Mouse (Mus musculus) cerebellum, adult 11-12 months (tissue): ENCODE measurements around the gene Pip5k1b.

ENCODE experiments used
- DNase-seq: peaks from one replicate; pipeline ENCODE4 v3.0.0; 2022

Pip5k1b gene

DNA sequence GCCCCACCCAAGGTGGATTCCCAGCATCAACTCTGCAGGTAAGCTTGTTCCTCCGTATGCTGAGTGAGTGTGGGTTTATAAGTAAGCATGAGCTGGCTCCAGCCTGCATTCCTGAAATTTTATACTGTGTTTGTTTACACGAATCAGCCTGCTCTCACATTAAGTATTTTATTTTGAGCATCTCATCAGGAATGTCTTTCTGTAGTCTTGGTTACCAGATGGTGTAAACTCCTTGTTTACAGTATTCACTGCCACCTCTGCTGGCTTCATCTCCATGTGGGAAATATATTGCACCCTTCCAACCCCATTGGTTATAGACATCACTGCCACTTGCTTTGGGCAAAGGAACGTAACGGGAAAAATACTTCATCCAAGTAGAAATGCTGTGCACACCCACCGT lies 262.1 kb downstream of the Pip5k1b start:
- DNase-seq: no peak

GRCm38 (mm10) chr19:24284187-24284586 lies 271.5 kb downstream of the Pip5k1b start:
- DNase-seq: no peak

GRCm38 (mm10) chr19:24281288-24281980 lies 274.2 kb downstream of the Pip5k1b start:
- DNase-seq: no peak

- peak; percentile 58 for DNase-seq
Observed at GRCm38 (mm10) chr19:24280601-24281228, 275.0 kb downstream of the Pip5k1b start, which contains the start of gene Fxn. Gene Fxn, minus strand, starts transcription at chr19:24280605.

DNA sequence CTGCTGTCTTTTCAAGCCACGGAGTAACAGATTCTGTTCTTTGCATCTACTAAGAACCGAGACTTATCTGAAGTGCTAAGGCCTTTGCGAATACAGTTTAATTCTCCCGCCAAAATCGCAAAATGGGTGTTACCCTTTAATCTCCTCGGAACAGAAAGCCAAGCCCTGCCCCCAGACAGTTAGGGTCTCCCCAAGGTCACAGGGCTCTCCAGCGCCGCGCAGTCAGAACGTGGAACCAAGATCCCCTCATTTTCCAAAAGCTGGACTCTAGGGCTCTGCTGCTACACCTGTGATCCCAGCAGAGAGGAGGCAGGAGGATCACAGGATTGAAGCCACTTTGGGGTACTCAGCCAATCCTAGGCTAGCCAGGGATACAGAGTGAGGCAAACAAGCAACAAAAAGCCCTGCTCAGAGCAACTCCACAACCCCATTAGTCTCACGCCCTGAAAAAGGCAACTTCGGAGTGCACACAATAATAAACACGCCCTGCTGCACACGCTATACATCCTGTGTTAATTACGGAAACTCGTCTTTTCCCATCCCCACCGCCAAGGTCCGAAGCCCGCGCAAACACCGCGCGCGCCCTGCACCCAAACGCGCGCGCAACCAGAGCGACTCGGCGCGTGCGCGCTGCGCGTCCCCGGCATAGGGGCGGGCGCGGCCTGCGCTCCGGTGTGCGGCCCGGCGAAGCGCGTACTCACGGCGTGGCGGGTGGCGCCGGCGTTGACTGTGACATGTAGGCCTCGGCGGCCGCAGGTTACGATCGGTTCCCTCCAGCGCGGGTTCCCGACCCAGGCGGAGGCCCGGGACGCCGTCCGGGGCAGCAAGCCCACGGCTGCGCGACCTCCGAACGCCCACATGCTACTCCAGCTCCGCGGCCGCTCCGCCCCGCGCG lies 275.7 kb downstream of the Pip5k1b start:
- DNase-seq: peak; percentile 87

GRCm38 (mm10) chr19:24278859-24279258 lies 276.8 kb downstream of the Pip5k1b start:
- peak; percentile 28 for DNase-seq

GRCm38 (mm10) chr19:24274281-24274680 lies 281.4 kb downstream of the Pip5k1b start:
- DNase-seq: no peak

DNA sequence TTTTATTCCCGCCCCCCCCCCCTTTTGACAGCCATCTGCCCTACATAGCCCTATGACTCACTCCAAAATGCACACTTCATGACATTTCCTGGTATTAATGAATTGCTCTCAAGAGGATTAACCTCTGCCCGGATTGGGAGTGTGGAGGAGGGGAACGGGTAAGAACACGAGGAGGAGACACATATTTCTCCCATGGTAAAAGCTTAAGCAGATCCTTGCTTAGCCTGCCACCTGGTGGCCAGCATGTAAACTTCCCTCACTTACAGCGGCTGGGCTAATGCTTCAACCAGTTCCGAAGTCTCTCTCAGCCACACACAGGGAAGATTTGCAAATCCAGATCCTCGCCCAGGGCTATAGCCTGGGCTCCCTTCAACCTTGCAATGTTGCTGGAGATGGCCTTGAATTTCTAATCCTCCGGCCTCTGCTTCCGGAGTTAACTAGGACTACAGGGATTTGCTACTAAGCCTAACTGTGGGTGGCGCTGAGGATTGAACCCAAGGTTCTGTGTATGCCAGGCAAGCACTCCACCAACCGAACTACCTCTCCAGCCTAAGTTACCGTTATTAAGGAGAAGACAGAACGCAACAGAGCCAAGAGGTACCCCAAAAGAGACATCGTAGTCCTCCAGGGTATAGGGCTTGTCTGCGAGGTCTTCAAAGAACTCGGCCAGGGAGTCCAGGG lies 283.8 kb downstream of the Pip5k1b start:
- DNase-seq: peak; percentile 68

DNA sequence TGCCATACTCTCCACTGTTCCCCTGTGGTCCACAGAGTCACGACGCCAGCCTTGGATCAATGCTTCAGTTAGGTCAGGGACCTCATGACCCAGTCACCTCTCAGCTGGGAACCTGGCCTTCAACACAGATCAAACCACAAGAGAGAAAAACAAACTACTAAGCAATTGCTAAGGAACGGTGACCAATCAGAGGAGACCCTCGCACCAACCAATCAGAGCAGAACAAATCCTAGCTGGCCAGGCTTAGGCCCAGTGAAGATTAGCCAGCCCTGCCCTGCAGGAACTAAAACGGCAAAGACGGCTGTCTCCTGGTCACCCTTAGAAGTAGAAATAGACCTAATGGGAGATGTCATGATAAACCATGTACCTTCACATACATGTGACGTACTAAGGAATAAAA lies 284.3 kb downstream of the Pip5k1b start:
- no peak for DNase-seq

- no peak for DNase-seq
Observed at GRCm38 (mm10) chr19:24268531-24268930, 287.1 kb downstream of the Pip5k1b start.

DNA sequence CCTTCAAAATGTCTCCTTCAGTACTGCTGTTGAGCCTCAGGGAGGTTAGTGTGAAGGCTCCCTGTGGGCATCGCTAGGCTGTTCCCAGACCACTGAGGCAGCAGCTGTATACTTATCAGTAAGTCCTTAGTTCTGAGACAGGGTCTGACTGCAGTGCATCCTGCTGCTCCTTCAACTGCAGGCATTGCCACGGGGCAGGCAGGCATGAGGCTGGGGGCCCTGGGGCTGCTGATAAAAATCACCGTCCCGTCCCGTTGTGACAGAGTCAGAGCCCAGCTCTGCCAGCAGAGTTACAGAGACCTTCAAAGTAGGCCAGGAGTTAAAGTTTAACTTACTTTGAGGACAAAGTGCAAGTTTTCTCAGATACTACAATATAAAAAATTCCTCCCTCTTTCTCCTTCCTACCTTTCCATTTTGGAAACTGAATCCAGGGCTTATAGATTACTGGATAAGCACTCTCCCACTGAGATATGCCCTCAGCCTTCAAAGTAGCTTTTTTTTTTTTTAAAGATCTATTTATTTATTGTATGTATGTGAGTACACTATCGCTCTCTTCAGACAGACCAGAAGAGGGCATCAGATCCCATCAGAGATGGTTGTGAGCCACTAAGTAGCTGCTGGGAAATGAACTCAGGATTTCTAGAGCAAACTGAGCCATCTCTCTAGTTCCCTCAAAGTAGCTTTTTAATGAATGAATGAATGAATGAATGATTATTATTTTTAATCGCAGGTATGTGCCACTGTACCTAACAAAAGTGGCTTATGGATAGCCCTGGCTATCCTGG lies 289.4 kb downstream of the Pip5k1b start:
- no peak for DNase-seq

DNA sequence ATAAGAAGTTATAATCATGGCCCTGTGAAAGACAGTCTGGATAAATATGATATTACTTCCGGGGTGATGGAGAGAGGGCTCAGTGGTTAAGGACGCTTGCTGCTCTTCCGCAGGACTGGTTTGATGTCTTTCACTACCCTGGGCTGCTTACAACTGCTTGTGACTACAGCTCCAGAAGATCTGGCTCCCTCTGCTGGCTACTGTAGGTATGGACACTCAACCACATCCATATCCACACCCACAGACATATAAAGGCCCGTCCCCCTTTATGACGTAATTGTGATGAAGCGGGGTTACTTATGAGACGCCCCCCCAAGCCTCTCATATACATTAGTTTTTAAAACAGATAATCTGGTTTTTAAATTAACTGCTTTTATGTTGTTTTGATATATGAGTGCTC lies 290.7 kb downstream of the Pip5k1b start:
- DNase-seq: peak; percentile 65

GRCm38 (mm10) chr19:24262736-24263135 lies 292.9 kb downstream of the Pip5k1b start:
- DNase-seq: no peak

GRCm38 (mm10) chr19:24259390-24260351 lies 296.0 kb downstream of the Pip5k1b start:
- DNase-seq: no peak

DNA sequence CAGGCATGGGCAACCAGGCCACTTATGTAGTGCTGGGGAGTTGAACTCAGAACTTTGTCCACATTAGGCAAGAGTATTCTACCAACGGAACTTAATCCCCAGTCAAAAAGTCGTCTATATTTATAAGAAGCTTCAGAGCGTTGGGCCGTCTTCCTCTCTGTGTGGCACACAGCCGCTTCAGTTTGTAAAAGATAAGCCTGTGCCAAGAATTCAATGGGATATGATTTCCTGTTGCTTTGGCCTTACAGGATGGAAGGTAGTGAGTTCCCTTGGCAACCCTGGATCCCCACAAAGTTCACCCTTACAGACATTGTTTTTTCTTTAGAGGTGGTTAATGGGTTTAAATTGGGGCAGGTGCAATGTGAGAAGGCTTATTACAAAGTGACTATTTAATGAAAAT lies 297.3 kb downstream of the Pip5k1b start:
- DNase-seq: no peak

- no peak for DNase-seq
Observed at GRCm38 (mm10) chr19:24257962-24258361, 297.7 kb downstream of the Pip5k1b start.

- DNase-seq: no peak
Observed at GRCm38 (mm10) chr19:24253657-24254260, 301.9 kb downstream of the Pip5k1b start.

GRCm38 (mm10) chr19:24251869-24252268 lies 303.8 kb downstream of the Pip5k1b start:
- DNase-seq: no peak
